Mouse (Mus musculus) neural tube, embryonic 12.5 days (tissue): ENCODE results near the gene Ptpn11. TPM values are rescaled to one million over a fixed set of nuclear protein-coding genes. Genes with fewer than 3 reads are reported as not detected.
A peak's percentile ranks its signal among the peaks of the same experiment; 100 is the strongest.
"Not testable (repeated sequence)": the region's sequence is repeated elsewhere in the genome, so short reads cannot be mapped to it uniquely, and the experiment has no call there.

Experiments
- ATAC-seq: fragments of 200-750 bp; cut with Nextera tagmentation; 2 replicates; pipeline ENCODE4 v1.8.0; 2017; ENCODE audit warnings: low read depth, mild to moderate bottlenecking, moderate TSS enrichment, moderate library complexity; ENCODE audit not compliant: low FRiP score
- H3K27ac ChIP-seq: fragments of 300-500 bp; sonication (generic); 2 replicates; pipeline ENCODE4 v1.5.1; 2016
- H3K27me3 ChIP-seq: fragments of 300-500 bp; sonication (generic); replicated peaks from 2 replicates; pipeline ENCODE4 v1.6.1; 2016; ENCODE audit warnings: mild to moderate bottlenecking
- H3K36me3 ChIP-seq: fragments of 300-500 bp; sonication (generic); 2 replicates; pipeline ENCODE4 v1.6.1; 2016; ENCODE audit warnings: mild to moderate bottlenecking
- H3K4me1 ChIP-seq: fragments of 300-500 bp; sonication (generic); 2 replicates; pipeline ENCODE4 v1.6.1; 2016
- H3K4me2 ChIP-seq: fragments of 300-500 bp; sonication (generic); replicated peaks from 2 replicates; pipeline ENCODE4 v1.6.1; 2016; ENCODE audit warnings: mild to moderate bottlenecking
- H3K4me3 ChIP-seq: fragments of 300-500 bp; sonication (generic); 2 replicates; pipeline ENCODE4 v1.5.1; 2016
- H3K9ac ChIP-seq: fragments of 300-500 bp; sonication (generic); 2 replicates; pipeline ENCODE4 v1.6.1; 2016; ENCODE audit warnings: mild to moderate bottlenecking
- H3K9me3 ChIP-seq: fragments of 300-500 bp; sonication (generic); 2 replicates; pipeline ENCODE4 v1.6.1; 2016; ENCODE audit warnings: mild to moderate bottlenecking
- WGBS: fragments of 180-500 bp; shearing (Covaris S2); methylation state at CpG from one replicate; pipeline ENCODE4 v1.1.7; 2016; 5-methylcytosine and 5-hydroxymethylcytosine counted together
- polyA plus RNA-seq: library from polyadenylated mRNA; unstranded; fragments of >200 nt; fragmentation: Nextera tagmentation; extraction: Ambion mirVana; gene quantifications from 2 replicates; pipeline ENCODE4 v1.2.1, GENCODE M21; 2016

Ptpn11 gene
- polyA plus RNA-seq: 20.0 and 25.1 TPM in 2 replicates

DNA sequence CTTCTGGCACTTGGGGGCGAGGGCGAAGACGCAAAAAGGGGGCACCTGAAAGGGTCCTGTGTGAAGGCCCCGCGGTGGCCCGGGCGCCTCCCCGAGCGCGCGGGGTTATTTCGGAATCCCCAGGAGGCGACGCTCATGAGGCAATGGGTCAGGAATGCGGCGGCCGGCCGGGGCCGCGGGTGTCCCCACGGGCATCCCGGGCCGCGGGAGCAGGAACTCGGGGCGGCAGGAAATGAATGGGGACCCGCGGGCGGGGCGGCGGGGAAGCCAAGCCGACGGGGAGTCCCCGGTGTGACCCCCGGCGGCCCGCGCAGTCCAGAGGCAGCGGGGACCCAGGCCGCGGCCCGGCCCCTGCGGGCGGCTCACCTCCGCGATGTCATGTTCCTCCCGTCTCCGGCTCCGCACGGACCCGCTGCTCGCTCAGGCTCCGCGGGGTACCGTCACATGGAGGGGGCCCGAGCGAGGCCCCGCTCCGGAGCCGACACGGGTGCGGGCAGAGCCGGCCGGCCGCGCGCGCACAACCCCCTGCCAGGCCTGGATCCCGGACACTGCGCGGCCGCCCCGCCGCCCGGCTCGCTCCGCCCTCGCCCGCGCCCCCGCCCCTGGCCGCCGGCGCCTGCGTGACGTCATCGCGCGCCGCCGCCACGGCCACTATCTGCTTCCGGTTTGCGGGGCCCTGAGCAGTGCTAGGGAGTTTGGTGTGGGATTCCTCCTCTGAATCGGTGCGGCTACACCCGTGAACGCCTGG is at the start of gene Ptpn11:
Gene Ptpn11, minus strand, starts transcription at position 562 of the 748 bp plus-strand sequence.
- Histone ChIP-seq H3K9me3 (no peaks in the 10 kb centered on the region), H3K4me2 (peak within 1 kb of the TSS; percentile 81)
- under 1% methylated on average over 91 of the region's 98 CpGs for WGBS

DNA sequence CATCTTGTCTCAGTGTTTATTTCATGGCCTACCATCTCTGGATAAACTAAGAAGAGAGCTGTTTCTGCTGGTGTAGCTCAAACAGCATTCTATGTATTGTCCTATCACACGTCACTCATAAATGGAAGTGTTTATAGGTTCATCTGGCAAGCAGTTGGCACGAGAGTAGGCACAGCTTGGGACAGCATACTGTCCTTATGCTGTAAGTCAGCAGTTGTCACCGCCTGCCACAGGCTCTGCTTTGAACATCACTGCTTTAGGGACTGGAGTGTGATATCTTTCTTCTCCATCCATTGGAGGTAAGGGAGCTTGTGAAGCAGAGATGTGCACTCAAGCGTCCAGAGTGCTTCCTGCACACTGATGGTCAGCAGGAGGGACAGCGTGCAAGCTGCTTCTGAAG is 48.6 kb upstream of the Ptpn11 start:
- H3K9me3 ChIP-seq: no peaks in the 10 kb centered on the region
- 83% methylated on average over 5 of the region's 5 CpGs for WGBS

More for the DNA sequence above, at the start of gene Ptpn11:
- Histone ChIP-seq H3K4me1 (peaks cover 42% of the 10 kb centered on the region), H3K27me3 (no peaks in the 10 kb centered on the region), H3K4me3 (peak within 1 kb of the TSS; percentile 95), H3K27ac (peak within 1 kb of the TSS; percentile 60), H3K9ac (peak within 1 kb of the TSS; percentile 92), H3K36me3 (no peaks in the 10 kb centered on the region)
- ATAC-seq: peak; percentile 93

DNA sequence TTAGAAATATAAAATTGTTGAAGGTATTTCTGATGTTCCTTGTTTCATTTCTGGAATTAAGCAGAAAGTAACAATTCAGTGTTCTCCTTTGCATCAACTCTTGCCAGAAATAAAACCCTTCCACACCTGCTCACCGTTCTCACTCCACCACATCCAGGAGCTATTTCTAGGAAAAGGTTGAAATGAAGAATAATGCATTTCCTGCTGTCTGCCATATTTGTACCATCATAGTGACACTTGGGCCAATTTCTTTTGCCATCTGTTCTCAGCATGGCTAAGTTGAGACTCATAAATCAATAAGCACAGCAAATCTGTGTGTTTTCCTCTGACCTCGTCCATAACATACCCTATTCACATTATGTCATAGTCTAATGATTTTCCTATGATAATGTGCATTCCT is 47.0 kb upstream of the Ptpn11 start:
- no peak overlapping the region for H3K4me2 ChIP-seq
- H3K36me3 ChIP-seq: peaks cover 2% of the 10 kb centered on the region; the same call in 1 of the 2 replicates
- H3K4me3 ChIP-seq: no peak overlapping the region
- H3K27me3 ChIP-seq: no peaks in the 10 kb centered on the region
- no peak overlapping the region for H3K9ac ChIP-seq
- H3K27ac ChIP-seq: no peak overlapping the region
- no peaks in the 10 kb centered on the region for H3K9me3 ChIP-seq
- WGBS: 79% methylated on average over 2 of the region's 2 CpGs
- no peaks in the 10 kb centered on the region for H3K4me1 ChIP-seq
- ATAC-seq: no peak

More for the DNA sequence above, 48.6 kb upstream of the Ptpn11 start:
- Histone ChIP-seq H3K27ac (no peak overlapping the region), H3K4me2 (no peak overlapping the region), H3K27me3 (no peaks in the 10 kb centered on the region), H3K36me3 (peaks cover 2% of the 10 kb centered on the region; the same call in 1 of the 2 replicates), H3K9ac (no peak overlapping the region), H3K4me3 (no peak overlapping the region), H3K4me1 (no peaks in the 10 kb centered on the region)
- no peak for ATAC-seq

DNA sequence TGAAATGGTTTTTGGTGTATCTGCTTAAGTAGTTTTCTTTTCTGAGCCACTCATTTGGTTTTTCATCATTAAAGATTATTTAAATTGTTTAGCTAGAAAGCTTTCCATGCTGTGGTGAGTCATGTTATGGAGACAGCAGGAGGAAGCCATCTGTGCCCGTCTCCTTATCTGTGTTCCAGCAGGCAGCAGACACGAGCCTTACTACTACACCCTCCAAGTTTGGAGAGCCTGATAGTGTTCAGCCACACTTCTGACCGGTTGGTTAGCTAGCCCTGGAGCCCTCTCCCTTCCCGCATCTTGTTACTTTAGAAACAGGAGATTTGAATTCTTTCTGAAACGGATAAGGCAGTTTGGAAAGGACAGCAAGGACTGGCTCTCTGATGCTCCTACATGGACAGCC is 45.0 kb upstream of the Ptpn11 start:
- ATAC-seq: no peak
- no peak overlapping the region for H3K4me3 ChIP-seq
- H3K27ac ChIP-seq: no peak overlapping the region
- no peaks in the 10 kb centered on the region for H3K9me3 ChIP-seq
- no peak overlapping the region for H3K4me2 ChIP-seq
- H3K4me1 ChIP-seq: no peaks in the 10 kb centered on the region
- H3K27me3 ChIP-seq: no peaks in the 10 kb centered on the region
- peaks cover 2% of the 10 kb centered on the region; the same call in 1 of the 2 replicates for H3K36me3 ChIP-seq
- WGBS: 86% methylated on average over 5 of the region's 5 CpGs
- H3K9ac ChIP-seq: no peak overlapping the region

DNA sequence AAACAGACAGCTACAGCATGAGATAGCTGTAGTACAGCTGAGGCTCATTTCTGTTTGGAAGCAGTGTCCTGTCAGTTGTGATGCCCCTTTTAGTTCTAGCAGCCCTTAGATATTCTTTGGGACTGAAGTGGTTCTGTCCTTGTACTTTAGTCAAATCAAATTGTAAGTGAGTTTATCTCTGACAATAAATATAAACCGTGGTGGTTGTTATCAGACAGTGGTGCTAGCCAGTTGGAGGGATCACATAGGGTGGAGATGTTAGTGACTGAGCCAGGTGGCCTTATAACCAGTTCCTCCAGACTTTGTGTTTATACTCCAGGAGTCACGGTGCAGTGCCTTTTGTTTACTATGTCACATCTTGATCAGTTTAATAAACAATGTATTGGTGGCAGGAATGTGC is 42.5 kb upstream of the Ptpn11 start:
- H3K27me3 ChIP-seq: no peaks in the 10 kb centered on the region
- no peaks in the 10 kb centered on the region for H3K9me3 ChIP-seq
- peaks cover 2% of the 10 kb centered on the region; the same call in 1 of the 2 replicates for H3K36me3 ChIP-seq
- no peak overlapping the region for H3K9ac ChIP-seq
- no peak overlapping the region for H3K27ac ChIP-seq
- no peak overlapping the region for H3K4me3 ChIP-seq
- ATAC-seq: no peak
- WGBS: 90% methylated on average over 2 of the region's 2 CpGs
- H3K4me1 ChIP-seq: no peaks in the 10 kb centered on the region
- no peak overlapping the region for H3K4me2 ChIP-seq

DNA sequence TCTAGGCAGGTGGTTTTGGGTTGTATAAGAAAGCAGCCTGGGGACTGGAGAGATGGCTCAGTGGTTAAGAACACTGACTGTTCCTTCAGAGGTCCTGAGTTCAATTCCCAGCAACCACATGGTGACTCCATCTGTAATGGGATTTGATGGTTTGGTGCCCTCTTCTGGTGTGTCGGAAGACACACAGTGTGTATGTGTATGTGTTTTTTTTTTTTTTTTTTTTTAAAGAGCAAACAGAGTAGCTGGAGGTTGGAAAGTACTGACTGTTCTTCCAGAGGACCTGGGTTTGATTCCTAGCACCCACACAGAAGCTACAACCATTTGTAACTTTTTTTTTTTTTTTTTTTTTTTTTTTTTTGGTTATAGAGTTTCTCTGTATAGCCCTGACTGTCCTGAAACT is 41.6 kb upstream of the Ptpn11 start:
- Histone ChIP-seq H3K4me2 (no peak overlapping the region), H3K4me1 (no peaks in the 10 kb centered on the region), H3K9ac (no peak overlapping the region), H3K9me3 (no peaks in the 10 kb centered on the region), H3K4me3 (no peak overlapping the region), H3K36me3 (peaks cover 2% of the 10 kb centered on the region; the same call in 1 of the 2 replicates), H3K27ac (no peak overlapping the region), H3K27me3 (no peaks in the 10 kb centered on the region)
- 91% methylated on average over 1 of the region's 1 CpGs for WGBS
- ATAC-seq: no peak

DNA sequence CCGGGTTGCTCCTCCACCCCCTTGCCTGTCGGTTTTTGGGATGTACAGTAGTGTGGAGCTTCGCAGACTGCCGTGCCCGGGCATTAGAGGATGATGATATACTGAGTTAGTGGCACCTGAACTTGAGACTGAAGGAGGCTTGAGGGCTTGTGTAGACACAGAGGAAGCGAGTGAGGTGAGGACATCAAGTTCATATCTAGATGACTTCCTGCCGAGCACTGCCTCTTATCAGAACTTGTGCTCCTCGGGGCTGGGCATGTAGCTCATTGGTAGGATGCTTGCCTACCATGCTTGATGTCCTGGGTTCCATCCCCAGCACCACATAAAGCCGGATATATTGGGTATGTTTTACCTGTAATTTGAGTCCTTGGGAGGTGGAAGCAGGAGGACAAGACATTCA is 39.6 kb upstream of the Ptpn11 start:
- no peaks in the 10 kb centered on the region for H3K27me3 ChIP-seq
- H3K4me1 ChIP-seq: no peaks in the 10 kb centered on the region
- H3K4me3 ChIP-seq: no peak overlapping the region
- 91% methylated on average over 9 of the region's 9 CpGs for WGBS
- no peak for ATAC-seq
- no peaks in the 10 kb centered on the region for H3K9me3 ChIP-seq
- peaks cover 2% of the 10 kb centered on the region; the same call in 1 of the 2 replicates for H3K36me3 ChIP-seq
- H3K27ac ChIP-seq: no peak overlapping the region
- H3K4me2 ChIP-seq: no peak overlapping the region
- no peak overlapping the region for H3K9ac ChIP-seq

DNA sequence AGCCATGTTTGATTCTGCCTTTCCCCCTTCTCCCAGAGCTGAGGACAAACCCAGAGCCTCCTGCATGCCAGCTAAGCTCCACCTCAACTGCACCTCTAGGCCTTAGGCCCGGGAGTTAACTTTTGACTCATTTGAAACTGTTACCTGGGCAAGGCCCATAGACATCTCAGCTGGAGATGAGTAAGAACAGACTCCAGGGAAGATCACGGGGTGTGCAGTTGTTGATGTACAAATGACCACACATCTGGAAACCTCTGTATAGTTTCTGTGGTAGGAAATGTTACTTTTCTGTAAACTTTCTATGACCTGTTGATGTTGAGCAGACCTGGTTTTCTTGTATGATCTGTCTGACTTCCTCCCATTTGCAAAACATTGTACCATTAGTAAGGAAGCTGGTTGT is 38.0 kb upstream of the Ptpn11 start:
- no peak overlapping the region for H3K4me3 ChIP-seq
- no peak overlapping the region for H3K4me2 ChIP-seq
- H3K9me3 ChIP-seq: no peaks in the 10 kb centered on the region
- H3K9ac ChIP-seq: no peak overlapping the region
- no peak for ATAC-seq
- WGBS: 94% methylated on average over 2 of the region's 2 CpGs
- no peaks in the 10 kb centered on the region for H3K27me3 ChIP-seq
- no peak overlapping the region for H3K27ac ChIP-seq
- no peaks in the 10 kb centered on the region for H3K36me3 ChIP-seq
- no peaks in the 10 kb centered on the region for H3K4me1 ChIP-seq

DNA sequence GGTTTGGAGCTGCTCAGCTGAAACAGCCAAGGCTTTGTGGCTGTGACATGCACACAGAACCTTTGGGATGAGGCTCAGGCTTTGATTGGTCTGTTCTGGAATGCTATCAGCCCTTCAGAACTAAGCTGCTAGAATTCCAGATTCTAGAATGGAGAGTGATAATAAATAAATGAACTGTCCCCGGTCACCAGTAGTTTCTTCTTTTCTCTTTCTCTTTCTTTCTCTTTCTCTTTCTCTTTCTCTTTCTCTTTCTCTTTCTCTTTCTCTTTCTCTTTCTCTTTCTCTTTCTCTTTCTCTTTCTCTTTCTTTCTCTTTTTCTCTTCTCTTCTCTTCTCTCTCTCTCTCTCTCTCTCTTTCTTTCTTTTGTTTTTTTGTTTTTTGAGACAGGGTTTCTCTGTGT is 36.1 kb upstream of the Ptpn11 start:
- H3K4me3 ChIP-seq, H3K4me2 ChIP-seq, H3K9ac ChIP-seq, H3K27ac ChIP-seq, H3K27me3 ChIP-seq, H3K4me1 ChIP-seq, ATAC-seq, H3K36me3 ChIP-seq, H3K9me3 ChIP-seq: not testable (repeated sequence)
- 100% methylated on average over 1 of the region's 1 CpGs for WGBS

DNA sequence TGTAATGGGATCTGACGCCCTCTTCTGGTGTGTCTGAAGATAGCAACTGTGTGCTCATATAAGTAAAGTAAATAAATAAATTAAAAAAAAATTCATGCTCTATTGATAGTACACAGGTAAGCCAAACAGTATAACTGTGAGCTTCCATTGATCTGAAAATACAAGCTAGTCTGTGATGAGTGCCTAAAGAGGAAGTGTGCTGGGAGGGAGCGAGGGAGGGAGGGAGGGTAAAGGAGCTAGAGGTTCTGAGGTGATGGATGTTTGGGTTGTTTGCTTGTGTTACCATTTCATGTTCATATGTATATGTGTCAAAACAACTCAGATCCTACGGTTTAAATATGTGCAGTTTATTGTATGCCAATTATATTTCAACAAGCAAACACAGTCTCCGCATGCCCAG is 35.6 kb upstream of the Ptpn11 start:
- Histone ChIP-seq H3K9ac (no peak overlapping the region), H3K36me3 (no peaks in the 10 kb centered on the region), H3K4me1 (peaks cover 6% of the 10 kb centered on the region), H3K9me3 (no peaks in the 10 kb centered on the region), H3K27ac (no peak overlapping the region), H3K4me2 (no peak overlapping the region), H3K4me3 (no peak overlapping the region), H3K27me3 (no peaks in the 10 kb centered on the region)
- 86% methylated on average over 4 of the region's 4 CpGs for WGBS
- no peak for ATAC-seq

DNA sequence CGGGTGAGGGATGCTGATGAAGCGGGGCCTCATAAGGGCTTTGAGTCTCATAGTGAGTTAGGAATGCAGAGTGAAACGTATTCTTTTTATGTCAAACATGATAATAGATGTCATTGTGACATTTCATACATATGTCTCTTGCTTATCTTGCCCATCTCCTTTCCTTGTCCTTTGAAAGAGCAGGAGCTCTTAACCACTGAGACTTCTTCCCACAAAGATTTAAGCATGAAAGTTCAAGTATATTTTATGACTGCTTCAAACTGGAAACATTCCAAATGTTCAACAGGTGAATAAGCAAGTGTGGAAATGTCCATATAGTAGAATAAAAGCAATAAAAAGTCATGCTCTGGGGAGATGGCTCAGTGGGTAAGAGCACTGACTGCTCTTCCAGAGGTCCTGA is 35.2 kb upstream of the Ptpn11 start:
- Histone ChIP-seq H3K4me3 (no peak overlapping the region), H3K4me2 (no peak overlapping the region), H3K27ac (no peak overlapping the region), H3K9ac (no peak overlapping the region), H3K9me3 (no peaks in the 10 kb centered on the region), H3K4me1 (peaks cover 10% of the 10 kb centered on the region), H3K36me3 (no peaks in the 10 kb centered on the region), H3K27me3 (no peaks in the 10 kb centered on the region)
- ATAC-seq: no peak
- 78% methylated on average over 3 of the region's 3 CpGs for WGBS

DNA sequence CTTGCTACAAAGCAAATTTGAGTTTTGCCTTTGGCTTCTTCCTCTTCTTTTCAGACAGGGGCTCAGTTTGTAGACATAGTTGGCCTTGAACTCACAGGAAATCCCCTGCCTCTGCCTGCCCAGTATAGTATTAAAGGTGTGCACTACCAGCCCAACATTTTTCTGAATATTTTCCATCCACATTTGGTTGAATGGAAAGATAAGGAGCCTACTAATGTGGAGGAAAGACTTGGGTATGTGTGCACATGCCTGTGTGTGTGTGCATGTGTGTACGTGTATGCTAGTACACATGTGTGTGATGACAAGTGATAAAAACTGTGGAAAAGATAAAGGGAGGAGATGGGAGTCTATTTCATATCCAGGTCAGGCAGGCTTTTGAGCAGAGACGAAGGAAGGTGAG is 34.7 kb upstream of the Ptpn11 start:
- 93% methylated on average over 2 of the region's 2 CpGs for WGBS
- ATAC-seq: no peak

DNA sequence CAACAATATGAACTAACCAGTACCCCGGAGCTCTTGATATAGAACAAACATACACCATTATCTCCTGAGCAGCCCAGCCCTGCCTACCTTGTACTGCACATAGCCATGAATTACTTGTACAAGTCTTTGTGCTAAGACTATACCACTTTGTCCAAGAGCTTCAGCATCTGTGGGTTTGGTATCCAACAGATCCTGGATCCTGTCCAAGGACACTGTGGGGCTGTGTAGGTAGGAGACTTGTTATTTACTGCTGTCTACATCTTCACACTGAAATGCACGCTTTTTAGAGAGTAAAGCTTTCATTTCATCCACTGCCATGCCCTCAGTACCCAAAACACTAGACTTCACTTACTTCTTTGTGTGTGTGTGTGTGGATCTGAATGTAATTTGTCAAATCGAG is 33.7 kb upstream of the Ptpn11 start:
- Histone ChIP-seq H3K27me3 (no peaks in the 10 kb centered on the region), H3K4me2 (no peak overlapping the region), H3K36me3 (no peaks in the 10 kb centered on the region), H3K27ac (no peak overlapping the region), H3K4me1 (peaks cover 15% of the 10 kb centered on the region), H3K9ac (no peak overlapping the region), H3K4me3 (no peak overlapping the region), H3K9me3 (no peaks in the 10 kb centered on the region)
- ATAC-seq: no peak
- WGBS: 84% methylated on average over 3 of the region's 3 CpGs

More for the DNA sequence above, 34.7 kb upstream of the Ptpn11 start:
- H3K9me3 ChIP-seq: no peaks in the 10 kb centered on the region
- peaks cover 15% of the 10 kb centered on the region for H3K4me1 ChIP-seq
- H3K4me3 ChIP-seq: no peak overlapping the region
- no peak overlapping the region for H3K27ac ChIP-seq
- no peaks in the 10 kb centered on the region for H3K27me3 ChIP-seq
- H3K9ac ChIP-seq: no peak overlapping the region
- H3K4me2 ChIP-seq: no peak overlapping the region
- no peaks in the 10 kb centered on the region for H3K36me3 ChIP-seq
